Mouse (Mus musculus) stomach, postnatal 0 days (tissue): ENCODE results near the gene Mrpl20. TPM values are rescaled to one million over a fixed set of nuclear protein-coding genes. Genes with fewer than 3 reads are reported as not detected.

Source experiments
- ATAC-seq: fragments of 200-750 bp; cut with Nextera tagmentation; 2 replicates; pipeline ENCODE4 v1.8.0; 2017; ENCODE audit not compliant: low FRiP score, low TSS enrichment
- DNase-seq: peaks from one replicate; pipeline ENCODE4 v3.0.0-alpha.2; 2016; ENCODE audit warnings: low spot score
- H3K27ac ChIP-seq: fragments of 300-500 bp; sonication (generic); replicated peaks from 2 replicates; pipeline ENCODE4 v1.5.1; 2014; ENCODE audit warnings: mild to moderate bottlenecking, control low read depth
- H3K27me3 ChIP-seq: fragments of 300-500 bp; sonication (generic); 2 replicates; pipeline ENCODE4 v1.6.1; 2014; ENCODE audit warnings: low read length; ENCODE audit not compliant: control insufficient read depth, insufficient read depth
- H3K36me3 ChIP-seq: fragments of 300-500 bp; sonication (generic); 2 replicates; pipeline ENCODE4 v1.6.1; 2014; ENCODE audit warnings: low read length, mixed read lengths; ENCODE audit not compliant: control insufficient read depth, insufficient read depth
- H3K4me1 ChIP-seq: fragments of 300-500 bp; sonication (generic); replicated peaks from 2 replicates; pipeline ENCODE4 v1.6.1; 2014; ENCODE audit warnings: antibody characterized with exemption; ENCODE audit not compliant: control insufficient read depth, insufficient read depth
- H3K4me2 ChIP-seq: fragments of 300-500 bp; sonication (generic); replicated peaks from 2 replicates; pipeline ENCODE4 v1.6.1; 2014; ENCODE audit warnings: low read depth, mild to moderate bottlenecking, control low read depth, moderate library complexity
- H3K4me3 ChIP-seq: fragments of 300-500 bp; sonication (generic); 2 replicates; pipeline ENCODE4 v1.5.1; 2014; ENCODE audit warnings: low read depth, low read length, control low read depth
- H3K9ac ChIP-seq: fragments of 300-500 bp; sonication (generic); 2 replicates; pipeline ENCODE4 v1.6.1; 2014; ENCODE audit warnings: mild to moderate bottlenecking, low read length, control low read depth, mixed read lengths
- H3K9me3 ChIP-seq: fragments of 300-500 bp; sonication (generic); 2 replicates; pipeline ENCODE4 v1.6.1; 2016; ENCODE audit warnings: low read length; ENCODE audit not compliant: control insufficient read depth
- CTCF ChIP-seq: IDR thresholded peaks from 2 replicates; pipeline ENCODE4 v1.5.1; 2016; ENCODE audit warnings: antibody characterized with exemption, low read depth, mild to moderate bottlenecking, moderate library complexity
- EP300 ChIP-seq: optimal IDR thresholded peaks from 2 replicates; pipeline ENCODE3; 2016; ENCODE audit warnings: antibody characterized with exemption
- WGBS: fragments of 180-500 bp; shearing (Covaris S2); extraction: QIAGEN DNeasy Blood & Tissue Kit; methylation state at CpG from one replicate; pipeline ENCODE4 v1.1.7; 2014; 5-methylcytosine and 5-hydroxymethylcytosine counted together
- polyA plus RNA-seq: library from polyadenylated mRNA; unstranded; fragments of >200 nt; fragmentation: Nextera tagmentation; extraction: Ambion mirVana; gene quantifications from 2 replicates; pipeline ENCODE4 v1.2.1, GENCODE M21; 2015

The Mrpl20 gene
- polyA plus RNA-seq, 1 experiment from 2014 or later: 240 TPM

GRCm38 (mm10) chr4:155838187-155839153 lies 35.8 kb downstream of the Mrpl20 start:
- Histone ChIP-seq H3K9me3 (no peaks in the 10 kb centered on the region), H3K27me3 (no peaks in the 10 kb centered on the region), H3K27ac (peak overlapping the region; percentile 97), H3K4me2 (peak overlapping the region; percentile 97), H3K4me3 (no peak overlapping the region; the same call in 1 of the 2 replicates), H3K36me3 (peaks cover 4% of the 10 kb centered on the region; the same call in 1 of the 2 replicates), H3K4me1 (0 out of 2 replicates have a peak, but pooled peaks cover 3% of the 10 kb centered on the region), H3K9ac (0 out of 2 replicates have a peak overlapping the region, but pooled peaks have one; percentile 31)
- TF ChIP-seq CTCF (no peak), EP300 (no peak)
- ATAC-seq: peak; percentile 6; the same call in 1 of the 2 replicates
- WGBS: 32% methylated on average over 8 of the region's 8 CpGs
- DNase-seq: no peak

DNA sequence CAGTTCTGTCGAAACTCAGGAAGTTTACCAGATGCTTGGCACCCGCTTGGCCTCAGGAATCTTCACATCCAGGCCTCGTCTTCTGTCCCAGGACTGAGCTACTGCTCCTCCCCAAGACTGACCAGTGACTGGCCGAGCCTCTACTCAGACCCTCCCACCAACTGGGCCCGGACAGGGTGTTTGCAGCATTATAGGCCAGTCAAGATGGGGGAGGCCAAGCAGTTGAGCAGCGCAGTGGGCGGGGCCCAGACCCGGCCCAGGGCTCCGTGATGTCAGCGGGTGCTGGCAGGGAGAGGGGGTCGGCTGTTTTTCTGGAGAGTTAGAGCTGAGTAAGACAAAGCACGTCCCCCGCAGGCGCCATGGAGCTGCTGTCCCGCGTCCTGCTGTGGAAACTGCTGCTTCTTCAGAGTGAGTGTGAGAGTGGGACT lies 36.8 kb downstream of the Mrpl20 start, which contains the start of gene Mxra8:
Gene Mxra8, plus strand, starts transcription at position 198 of the 428 bp plus-strand sequence.
- TF ChIP-seq CTCF (no peak), EP300 (no peak)
- peak within 1 kb of the TSS; percentile 97 for H3K4me2 ChIP-seq
- WGBS: 9% methylated on average over 16 of the region's 16 CpGs

GRCm38 (mm10) chr4:155840076-155841002 lies 37.7 kb downstream of the Mrpl20 start:
- H3K9me3 ChIP-seq: no peaks in the 10 kb centered on the region
- peak overlapping the region; percentile 97 for H3K27ac ChIP-seq
- H3K27me3 ChIP-seq: no peaks in the 10 kb centered on the region
- peak overlapping the region; percentile 53 for H3K4me3 ChIP-seq
- 14% methylated on average over 8 of the region's 8 CpGs for WGBS
- no peak for DNase-seq
- 0 out of 2 replicates have a peak, but pooled peaks cover 3% of the 10 kb centered on the region for H3K4me1 ChIP-seq
- H3K4me2 ChIP-seq: peak overlapping the region; percentile 97
- peak overlapping the region; percentile 69 for H3K9ac ChIP-seq
- ATAC-seq: peak; percentile 1; the same call in 1 of the 2 replicates
- H3K36me3 ChIP-seq: peaks cover 4% of the 10 kb centered on the region; the same call in 1 of the 2 replicates
- TF ChIP-seq CTCF (no peak), EP300 (no peak)

More for the DNA sequence above, 36.8 kb downstream of the Mrpl20 start, which contains the start of gene Mxra8:
- DNase-seq (peak; percentile 81), ATAC-seq (peak; percentile 91)
- H3K9me3 ChIP-seq: no peaks in the 10 kb centered on the region
- H3K27ac ChIP-seq: peak within 1 kb of the TSS; percentile 97
- H3K27me3 ChIP-seq: no peaks in the 10 kb centered on the region
- 0 out of 2 replicates have a peak, but pooled peaks cover 3% of the 10 kb centered on the region for H3K4me1 ChIP-seq
- H3K36me3 ChIP-seq: peaks cover 4% of the 10 kb centered on the region; the same call in 1 of the 2 replicates
- peak within 1 kb of the TSS; percentile 69 for H3K9ac ChIP-seq
- H3K4me3 ChIP-seq: peak within 1 kb of the TSS; percentile 53

GRCm38 (mm10) chr4:155841003-155841454 lies 38.4 kb downstream of the Mrpl20 start:
- 0 out of 2 replicates have a peak, but pooled peaks cover 3% of the 10 kb centered on the region for H3K4me1 ChIP-seq
- peaks cover 4% of the 10 kb centered on the region; the same call in 1 of the 2 replicates for H3K36me3 ChIP-seq
- H3K4me2 ChIP-seq: peak overlapping the region; percentile 97
- peak overlapping the region; percentile 97 for H3K27ac ChIP-seq
- ATAC-seq (peak; percentile 38), DNase-seq (peak; percentile 73)
- WGBS: 1% methylated on average over 32 of the region's 32 CpGs
- peak overlapping the region; percentile 69 for H3K9ac ChIP-seq
- peak; percentile 74 for TF ChIP-seq CTCF
- TF ChIP-seq EP300: no peak
- H3K27me3 ChIP-seq: no peaks in the 10 kb centered on the region
- no peaks in the 10 kb centered on the region for H3K9me3 ChIP-seq
- peak overlapping the region; percentile 53 for H3K4me3 ChIP-seq

DNA sequence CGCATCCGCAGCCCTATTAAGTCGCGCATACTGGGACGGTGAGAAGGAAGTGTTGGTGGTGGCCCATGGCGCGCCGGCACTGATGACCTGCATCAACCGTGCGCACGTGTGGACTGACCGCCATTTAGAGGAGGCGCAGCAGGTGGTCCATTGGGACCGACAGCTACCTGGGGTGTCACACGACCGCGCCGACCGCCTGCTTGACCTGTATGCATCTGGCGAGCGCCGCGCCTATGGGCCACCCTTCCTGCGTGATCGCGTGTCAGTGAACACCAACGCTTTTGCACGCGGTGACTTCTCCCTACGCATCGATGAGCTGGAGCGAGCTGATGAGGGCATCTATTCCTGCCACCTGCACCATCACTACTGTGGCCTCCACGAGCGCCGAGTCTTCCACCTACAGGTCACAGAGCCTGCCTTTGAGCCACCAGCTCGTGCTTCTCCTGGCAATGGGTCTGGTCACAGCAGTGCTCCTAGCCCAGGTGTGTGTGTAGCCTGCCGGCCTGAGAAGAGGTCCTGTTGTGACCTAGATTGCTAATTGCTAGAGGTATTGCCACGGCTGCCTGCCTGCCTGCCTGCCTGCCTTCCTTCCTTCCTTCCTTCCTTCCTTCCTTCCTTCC lies 39.1 kb downstream of the Mrpl20 start:
- H3K4me3 ChIP-seq: peak overlapping the region; percentile 53; the same call in 1 of the 2 replicates
- 46% methylated on average over 38 of the region's 38 CpGs for WGBS
- DNase-seq (no peak), ATAC-seq (no peak)
- H3K27ac ChIP-seq: no peak overlapping the region
- H3K9me3 ChIP-seq: no peaks in the 10 kb centered on the region
- peak overlapping the region; percentile 97 for H3K4me2 ChIP-seq
- H3K9ac ChIP-seq: no peak overlapping the region
- H3K27me3 ChIP-seq: no peaks in the 10 kb centered on the region
- no peak for TF ChIP-seq CTCF
- TF ChIP-seq EP300: no peak
- 0 out of 2 replicates have a peak, but pooled peaks cover 5% of the 10 kb centered on the region for H3K4me1 ChIP-seq
- H3K36me3 ChIP-seq: peaks cover 4% of the 10 kb centered on the region; the same call in 1 of the 2 replicates
